Mouse (Mus musculus): ENCODE results near the gene Znrf2. TPM values are rescaled to one million over a fixed set of nuclear protein-coding genes. Genes with fewer than 3 reads are reported as not detected.
A peak's percentile ranks its signal among the peaks of the same experiment; 100 is the strongest.
"Not testable (repeated sequence)": the region's sequence is repeated elsewhere in the genome, so short reads cannot be mapped to it uniquely, and the experiment has no call there.

Znrf2 gene
- polyA plus RNA-seq, 1 experiment from 2014 or later = 2.3 TPM

- not testable (repeated sequence) for H3K9ac ChIP-seq (ENCODE audit: low read length); ATAC-seq (ENCODE audit: insufficient number of reproducible peaks, low FRiP score, low TSS enrichment, low read depth); H3K27ac ChIP-seq (replicated peaks; ENCODE audit: low read depth, low read length); H3K4me3 ChIP-seq (ENCODE audit: low read depth, low read length); H3K36me3 ChIP-seq (ENCODE audit: control insufficient read depth, insufficient read depth, low read length); H3K4me1 ChIP-seq (ENCODE audit: control insufficient read depth, insufficient read depth, low read length); H3K9me3 ChIP-seq (ENCODE audit: control insufficient read depth, low read length); DNase-seq (ENCODE audit: low spot score); H3K27me3 ChIP-seq (ENCODE audit: control insufficient read depth, insufficient read depth, low read length); H3K4me2 ChIP-seq (ENCODE audit: low read depth, severe bottlenecking)
- 89% methylated on average over 2 of the region's 2 CpGs for WGBS
These were observed 7.8 kb downstream of the Znrf2 start for GRCm38 (mm10) chr6:54824561-54824960.

DNA sequence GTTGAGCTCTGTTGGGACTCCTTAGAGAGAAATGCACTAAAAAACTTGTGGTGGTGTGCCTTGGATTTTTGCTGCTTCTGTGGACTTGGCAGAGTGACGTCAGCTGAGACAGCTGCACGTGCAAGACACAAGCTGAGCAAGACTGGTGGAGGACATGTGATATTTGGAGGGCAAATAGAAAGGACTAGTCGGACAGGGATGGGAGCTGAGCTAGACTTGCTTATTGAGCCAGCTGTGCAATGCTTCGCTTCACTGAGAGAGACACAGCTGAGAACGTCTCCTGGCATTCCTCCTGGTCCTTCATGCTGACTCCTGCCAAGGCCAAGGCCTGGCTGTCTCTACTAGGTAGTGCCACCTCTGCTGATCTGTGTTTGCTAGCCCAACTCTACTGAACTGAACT lies 10.8 kb downstream of the Znrf2 start:
- 97% methylated on average over 5 of the region's 5 CpGs for WGBS
- Histone ChIP-seq H3K9ac (ENCODE audit: low read length) (no peak overlapping the region), H3K4me2 (ENCODE audit: low read depth, severe bottlenecking) (no peak overlapping the region), H3K27ac (replicated peaks; ENCODE audit: low read depth, low read length) (no peak overlapping the region), H3K27me3 (ENCODE audit: control insufficient read depth, insufficient read depth, low read length) (no peaks in the 10 kb centered on the region), H3K36me3 (ENCODE audit: control insufficient read depth, insufficient read depth, low read length) (no peaks in the 10 kb centered on the region), H3K4me3 (ENCODE audit: low read depth, low read length) (no peak overlapping the region), H3K4me1 (ENCODE audit: control insufficient read depth, insufficient read depth, low read length) (0 out of 2 replicates have a peak, but pooled peaks cover 3% of the 10 kb centered on the region), H3K9me3 (ENCODE audit: control insufficient read depth, low read length) (no peaks in the 10 kb centered on the region)
- no peak for ATAC-seq (ENCODE audit: insufficient number of reproducible peaks, low FRiP score, low TSS enrichment, low read depth)
- DNase-seq (ENCODE audit: low spot score) = peak; percentile 14

- Histone ChIP-seq H3K9ac (ENCODE audit: low read length) (no peak overlapping the region), H3K4me2 (ENCODE audit: low read depth, severe bottlenecking) (no peak overlapping the region), H3K27me3 (ENCODE audit: control insufficient read depth, insufficient read depth, low read length) (no peaks in the 10 kb centered on the region), H3K4me1 (ENCODE audit: control insufficient read depth, insufficient read depth, low read length) (0 out of 2 replicates have a peak, but pooled peaks cover 3% of the 10 kb centered on the region), H3K36me3 (ENCODE audit: control insufficient read depth, insufficient read depth, low read length) (no peaks in the 10 kb centered on the region), H3K4me3 (ENCODE audit: low read depth, low read length) (no peak overlapping the region), H3K9me3 (ENCODE audit: control insufficient read depth, low read length) (no peaks in the 10 kb centered on the region), H3K27ac (replicated peaks; ENCODE audit: low read depth, low read length) (no peak overlapping the region)
- ATAC-seq (ENCODE audit: insufficient number of reproducible peaks, low FRiP score, low TSS enrichment, low read depth) (no peak), DNase-seq (ENCODE audit: low spot score) (peak; percentile 3)
- 85% methylated on average over 1 of the region's 1 CpGs for WGBS
These were observed 11.6 kb downstream of the Znrf2 start for GRCm38 (mm10) chr6:54828274-54828673.

DNA sequence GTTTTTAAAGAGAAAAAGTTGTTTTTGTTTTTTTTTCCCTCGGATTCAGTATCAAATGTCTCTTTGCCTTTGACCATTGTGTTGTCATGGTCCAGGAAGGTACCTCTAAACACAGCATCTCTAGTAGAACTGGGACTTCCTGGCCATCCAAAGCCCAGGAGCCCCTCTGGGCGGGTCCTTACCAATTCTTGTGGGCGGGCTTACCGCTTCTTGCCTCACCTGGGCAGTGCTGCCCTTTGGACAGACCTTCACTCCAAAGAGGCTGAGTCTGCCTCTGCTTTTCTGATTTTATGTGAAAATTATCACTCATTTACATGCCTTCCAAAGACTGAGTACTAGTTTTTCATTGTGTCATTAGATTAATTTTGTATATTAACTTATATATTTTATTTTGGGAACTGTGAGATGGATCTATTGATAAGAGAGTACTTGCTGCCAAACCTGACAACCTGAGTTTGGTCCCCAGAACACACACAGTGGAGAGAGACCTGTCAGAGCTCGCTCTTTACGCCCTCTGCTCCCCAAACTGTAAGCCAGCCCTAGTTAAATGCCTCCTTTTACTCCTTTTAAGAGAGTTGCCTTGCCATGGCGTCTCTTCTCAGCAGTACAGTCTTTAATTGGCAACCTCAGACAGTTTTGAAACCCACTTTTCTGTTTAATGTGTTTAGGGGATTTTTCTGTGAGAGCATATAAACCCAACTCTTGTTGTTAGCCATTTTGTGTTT lies 13.5 kb downstream of the Znrf2 start:
- DNase-seq (ENCODE audit: low spot score) = peak; percentile 11
- H3K9ac ChIP-seq (ENCODE audit: low read length) = no peak overlapping the region
- no peaks in the 10 kb centered on the region for H3K27me3 ChIP-seq (ENCODE audit: control insufficient read depth, insufficient read depth, low read length)
- H3K4me3 ChIP-seq (ENCODE audit: low read depth, low read length) = no peak overlapping the region
- H3K9me3 ChIP-seq (ENCODE audit: control insufficient read depth, low read length) = no peaks in the 10 kb centered on the region
- H3K36me3 ChIP-seq (ENCODE audit: control insufficient read depth, insufficient read depth, low read length) = no peaks in the 10 kb centered on the region
- 0 out of 2 replicates have a peak, but pooled peaks cover 3% of the 10 kb centered on the region for H3K4me1 ChIP-seq (ENCODE audit: control insufficient read depth, insufficient read depth, low read length)
- no peak for ATAC-seq (ENCODE audit: insufficient number of reproducible peaks, low FRiP score, low TSS enrichment, low read depth)
- H3K27ac ChIP-seq (replicated peaks; ENCODE audit: low read depth, low read length) = no peak overlapping the region
- WGBS = 74% methylated on average over 7 of the region's 7 CpGs
- no peak overlapping the region for H3K4me2 ChIP-seq (ENCODE audit: low read depth, severe bottlenecking)

DNA sequence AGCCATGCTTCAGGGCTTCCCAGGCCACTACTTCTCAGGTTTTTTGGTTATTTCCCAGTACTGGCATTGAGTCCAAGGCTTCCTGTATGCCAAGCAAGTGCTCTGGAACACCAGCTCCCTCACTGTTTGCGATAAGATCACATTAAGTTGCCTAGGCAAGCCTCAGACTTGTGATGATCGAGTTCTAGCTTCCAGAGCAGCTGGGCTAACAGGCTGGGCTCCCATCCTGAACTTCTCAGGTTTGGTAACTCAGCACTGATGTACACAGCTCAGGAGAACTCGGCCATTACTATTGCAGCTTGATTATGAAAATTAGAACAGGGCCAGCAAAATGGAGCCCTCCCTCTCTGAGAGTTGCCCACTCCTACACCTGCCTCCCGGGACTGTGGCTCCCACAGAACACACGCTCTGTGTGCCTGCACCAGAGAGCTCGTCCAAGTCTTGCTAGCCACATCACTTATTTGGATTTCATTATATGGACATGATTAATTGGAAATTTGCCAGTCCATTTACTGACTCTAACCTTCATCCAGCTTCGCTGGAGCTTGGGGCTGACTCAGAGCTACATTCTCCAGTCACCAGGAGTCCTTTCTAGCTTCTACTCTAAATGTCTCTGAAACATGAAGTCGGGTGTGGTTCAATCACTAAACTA lies 14.5 kb downstream of the Znrf2 start:
- H3K27ac ChIP-seq (replicated peaks; ENCODE audit: low read depth, low read length) = no peak overlapping the region
- H3K4me1 ChIP-seq (ENCODE audit: control insufficient read depth, insufficient read depth, low read length) = 0 out of 2 replicates have a peak, but pooled peaks cover 3% of the 10 kb centered on the region
- no peaks in the 10 kb centered on the region for H3K27me3 ChIP-seq (ENCODE audit: control insufficient read depth, insufficient read depth, low read length)
- no peak overlapping the region for H3K9ac ChIP-seq (ENCODE audit: low read length)
- ATAC-seq (ENCODE audit: insufficient number of reproducible peaks, low FRiP score, low TSS enrichment, low read depth) = no peak
- H3K36me3 ChIP-seq (ENCODE audit: control insufficient read depth, insufficient read depth, low read length) = no peaks in the 10 kb centered on the region
- no peaks in the 10 kb centered on the region for H3K9me3 ChIP-seq (ENCODE audit: control insufficient read depth, low read length)
- no peak overlapping the region for H3K4me2 ChIP-seq (ENCODE audit: low read depth, severe bottlenecking)
- DNase-seq (ENCODE audit: low spot score) = no peak
- no peak overlapping the region for H3K4me3 ChIP-seq (ENCODE audit: low read depth, low read length)
- WGBS = 73% methylated on average over 8 of the region's 8 CpGs

DNA sequence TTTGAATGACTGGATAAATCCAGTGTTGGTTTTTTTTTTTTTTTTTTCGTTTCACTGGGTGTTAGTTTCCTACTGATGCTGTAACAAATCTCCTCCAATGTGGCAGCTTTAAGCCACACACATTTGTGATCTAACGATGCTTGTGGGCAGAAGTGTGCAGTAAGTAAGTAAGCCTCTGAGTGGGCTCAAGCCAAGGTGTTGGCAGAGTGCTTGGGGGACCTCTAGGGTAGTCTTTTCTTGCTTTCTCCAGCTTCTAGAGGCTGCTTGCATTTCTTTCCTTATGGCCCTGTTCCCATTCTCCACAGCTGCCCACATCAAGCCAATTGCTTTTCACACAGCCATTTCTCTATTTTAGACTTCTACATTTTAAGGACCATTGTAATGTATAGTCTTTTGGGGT lies 16.7 kb downstream of the Znrf2 start:
- H3K4me3 ChIP-seq (ENCODE audit: low read depth, low read length) = no peak overlapping the region

DNA sequence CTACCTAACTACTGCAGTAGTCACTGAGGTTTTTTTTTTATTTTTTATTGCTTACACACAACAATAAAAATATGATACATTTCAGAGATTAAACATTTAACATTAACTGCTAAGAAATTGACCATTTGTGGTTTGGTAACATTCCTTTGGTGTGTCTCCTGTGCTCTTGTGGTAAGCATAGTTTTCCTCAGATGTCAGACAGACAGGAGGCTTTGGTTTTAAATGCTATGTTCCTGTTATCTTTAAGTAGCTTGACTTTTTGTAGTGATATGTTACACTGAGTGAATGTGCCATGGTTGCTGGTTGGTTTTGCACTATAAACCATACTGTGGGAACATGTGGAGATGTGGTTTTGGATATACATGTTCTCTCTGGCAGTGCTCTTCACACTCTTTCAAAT lies 19.9 kb downstream of the Znrf2 start:
- no peaks in the 10 kb centered on the region for H3K4me1 ChIP-seq (ENCODE audit: control insufficient read depth, insufficient read depth, low read length)
- no peak overlapping the region for H3K27ac ChIP-seq (replicated peaks; ENCODE audit: low read depth, low read length)
- H3K4me2 ChIP-seq (ENCODE audit: low read depth, severe bottlenecking) = no peak overlapping the region
- DNase-seq (ENCODE audit: low spot score) = no peak
- ATAC-seq (ENCODE audit: insufficient number of reproducible peaks, low FRiP score, low TSS enrichment, low read depth) = no peak
- H3K4me3 ChIP-seq (ENCODE audit: low read depth, low read length) = no peak overlapping the region
- no peaks in the 10 kb centered on the region for H3K9me3 ChIP-seq (ENCODE audit: control insufficient read depth, low read length)
- H3K36me3 ChIP-seq (ENCODE audit: control insufficient read depth, insufficient read depth, low read length) = no peaks in the 10 kb centered on the region
- no peak overlapping the region for H3K9ac ChIP-seq (ENCODE audit: low read length)
- H3K27me3 ChIP-seq (ENCODE audit: control insufficient read depth, insufficient read depth, low read length) = no peaks in the 10 kb centered on the region

More for the DNA sequence above, 16.7 kb downstream of the Znrf2 start:
- no peaks in the 10 kb centered on the region for H3K36me3 ChIP-seq (ENCODE audit: control insufficient read depth, insufficient read depth, low read length)
- H3K4me2 ChIP-seq (ENCODE audit: low read depth, severe bottlenecking) = no peak overlapping the region
- 63% methylated on average over 2 of the region's 2 CpGs for WGBS
- H3K9ac ChIP-seq (ENCODE audit: low read length) = no peak overlapping the region
- DNase-seq (ENCODE audit: low spot score) (no peak), ATAC-seq (ENCODE audit: insufficient number of reproducible peaks, low FRiP score, low TSS enrichment, low read depth) (no peak)
- H3K27ac ChIP-seq (replicated peaks; ENCODE audit: low read depth, low read length) = no peak overlapping the region
- 0 out of 2 replicates have a peak, but pooled peaks cover 3% of the 10 kb centered on the region for H3K4me1 ChIP-seq (ENCODE audit: control insufficient read depth, insufficient read depth, low read length)
- no peaks in the 10 kb centered on the region for H3K27me3 ChIP-seq (ENCODE audit: control insufficient read depth, insufficient read depth, low read length)
- no peaks in the 10 kb centered on the region for H3K9me3 ChIP-seq (ENCODE audit: control insufficient read depth, low read length)

- Histone ChIP-seq H3K4me2 (ENCODE audit: low read depth, severe bottlenecking) (no peak overlapping the region), H3K4me1 (ENCODE audit: control insufficient read depth, insufficient read depth, low read length) (no peaks in the 10 kb centered on the region), H3K27ac (replicated peaks; ENCODE audit: low read depth, low read length) (no peak overlapping the region), H3K4me3 (ENCODE audit: low read depth, low read length) (no peak overlapping the region), H3K36me3 (ENCODE audit: control insufficient read depth, insufficient read depth, low read length) (no peaks in the 10 kb centered on the region), H3K9me3 (ENCODE audit: control insufficient read depth, low read length) (no peaks in the 10 kb centered on the region), H3K9ac (ENCODE audit: low read length) (no peak overlapping the region), H3K27me3 (ENCODE audit: control insufficient read depth, insufficient read depth, low read length) (no peaks in the 10 kb centered on the region)
- no peak for DNase-seq (ENCODE audit: low spot score)
- ATAC-seq (ENCODE audit: insufficient number of reproducible peaks, low FRiP score, low TSS enrichment, low read depth) = no peak
These were observed 24.7 kb downstream of the Znrf2 start for GRCm38 (mm10) chr6:54841399-54841798.

Data from limb, embryonic 11.5 days (tissue).